Mouse (Mus musculus) liver, embryonic 12.5 days (tissue): ENCODE measurements around the gene Gstt1. TPM values are rescaled to one million over a fixed set of nuclear protein-coding genes. Genes with fewer than 3 reads are reported as not detected.
A peak's percentile ranks its signal among the peaks of the same experiment; 100 is the strongest.

Experiments used
- ATAC-seq: fragments of 200-750 bp; cut with Nextera tagmentation; 2 replicates; pipeline ENCODE4 v1.8.0; 2017; ENCODE audit warnings: moderate number of reproducible peaks, mild to moderate bottlenecking, moderate library complexity
- H3K27ac ChIP-seq: fragments of 300-500 bp; sonication (generic); 2 replicates; pipeline ENCODE4 v1.5.1; 2016; ENCODE audit warnings: mild to moderate bottlenecking
- H3K27me3 ChIP-seq: fragments of 300-500 bp; sonication (generic); replicated peaks from 2 replicates; pipeline ENCODE4 v1.6.1; 2016; ENCODE audit warnings: mild to moderate bottlenecking, moderate library complexity
- H3K36me3 ChIP-seq: fragments of 300-500 bp; sonication (generic); 2 replicates; pipeline ENCODE4 v1.6.1; 2016; ENCODE audit warnings: mild to moderate bottlenecking, moderate library complexity
- H3K4me1 ChIP-seq: fragments of 300-500 bp; sonication (generic); 2 replicates; pipeline ENCODE4 v1.6.1; 2016
- H3K4me2 ChIP-seq: fragments of 300-500 bp; sonication (generic); 2 replicates; pipeline ENCODE4 v1.6.1; 2016; ENCODE audit warnings: mild to moderate bottlenecking, moderate library complexity
- H3K4me3 ChIP-seq: fragments of 300-500 bp; sonication (generic); 2 replicates; pipeline ENCODE4 v1.5.1; 2016; ENCODE audit warnings: mild to moderate bottlenecking, moderate library complexity
- H3K9ac ChIP-seq: fragments of 300-500 bp; sonication (generic); 2 replicates; pipeline ENCODE4 v1.6.1; 2016; ENCODE audit warnings: mild to moderate bottlenecking, moderate library complexity
- H3K9me3 ChIP-seq: fragments of 300-500 bp; sonication (generic); replicated peaks from 2 replicates; pipeline ENCODE4 v1.6.1; 2016; ENCODE audit warnings: mild to moderate bottlenecking, moderate library complexity
- WGBS: fragments of 180-500 bp; shearing (Covaris S2); methylation state at CpG from one replicate; pipeline ENCODE4 v1.1.7; 2016; ENCODE audit not compliant: insufficient replicate concordance; 5-methylcytosine and 5-hydroxymethylcytosine counted together
- polyA plus RNA-seq: library from polyadenylated mRNA; unstranded; fragments of >200 nt; fragmentation: Nextera tagmentation; extraction: Ambion mirVana; gene quantifications from 2 replicates; pipeline ENCODE4 v1.2.1, GENCODE M21; 2016

The Gstt1 gene
- polyA plus RNA-seq, 1 experiment from 2014 or later: 38.4 TPM

DNA sequence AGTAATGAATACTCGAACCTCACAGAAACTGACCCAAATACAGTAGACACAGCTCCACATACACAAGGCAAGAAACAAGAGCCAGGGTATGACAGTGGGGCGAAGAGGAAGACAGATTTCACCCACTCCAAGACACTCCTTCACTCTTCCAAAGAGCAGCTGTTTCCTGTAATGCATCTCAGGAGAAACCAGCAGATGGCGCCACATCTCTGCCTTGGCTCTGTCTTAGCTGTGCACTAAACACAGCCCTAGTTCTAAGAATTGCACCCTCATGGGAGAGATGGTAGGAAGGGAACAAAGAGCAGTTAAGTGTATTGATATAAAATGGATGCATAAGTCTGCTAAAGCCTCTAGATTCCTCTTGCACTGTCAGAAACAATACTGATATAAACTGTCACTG is 54.4 kb downstream of the Gstt1 start:
- peak; percentile 75 for ATAC-seq
- Histone ChIP-seq H3K9ac (no peak overlapping the region), H3K27me3 (no peaks in the 10 kb centered on the region), H3K36me3 (peaks cover 99% of the 10 kb centered on the region), H3K4me3 (no peak overlapping the region), H3K4me1 (no peaks in the 10 kb centered on the region), H3K4me2 (no peak overlapping the region), H3K9me3 (no peaks in the 10 kb centered on the region), H3K27ac (no peak overlapping the region)
- 42% methylated on average over 3 of the region's 3 CpGs for WGBS

DNA sequence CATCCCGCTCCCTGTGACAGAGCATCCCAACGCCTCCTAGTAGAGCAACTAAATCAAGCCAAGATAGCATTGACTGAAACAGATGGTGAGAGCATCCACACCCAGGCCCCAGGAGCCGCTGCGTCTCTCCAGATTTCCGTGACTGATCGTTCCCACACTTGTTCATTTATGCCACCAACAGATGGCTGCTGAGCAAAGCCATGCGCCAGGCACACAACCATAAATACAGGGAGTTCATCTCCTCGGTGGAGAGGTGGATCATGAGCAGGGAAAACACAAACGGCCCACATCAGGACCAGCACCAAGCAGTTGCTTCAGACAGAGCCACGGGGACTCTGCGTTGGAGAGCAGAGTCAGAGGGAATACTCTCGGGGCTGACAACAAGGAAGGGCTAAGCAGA is 55.0 kb downstream of the Gstt1 start:
- whole genome bisulfite sequencing: 85% methylated on average over 12 of the region's 12 CpGs
- Histone ChIP-seq H3K9ac (no peak overlapping the region), H3K27ac (no peak overlapping the region), H3K36me3 (peaks cover 99% of the 10 kb centered on the region), H3K9me3 (no peaks in the 10 kb centered on the region), H3K4me3 (no peak overlapping the region), H3K27me3 (no peaks in the 10 kb centered on the region), H3K4me2 (no peak overlapping the region), H3K4me1 (no peaks in the 10 kb centered on the region)
- no peak for ATAC-seq

DNA sequence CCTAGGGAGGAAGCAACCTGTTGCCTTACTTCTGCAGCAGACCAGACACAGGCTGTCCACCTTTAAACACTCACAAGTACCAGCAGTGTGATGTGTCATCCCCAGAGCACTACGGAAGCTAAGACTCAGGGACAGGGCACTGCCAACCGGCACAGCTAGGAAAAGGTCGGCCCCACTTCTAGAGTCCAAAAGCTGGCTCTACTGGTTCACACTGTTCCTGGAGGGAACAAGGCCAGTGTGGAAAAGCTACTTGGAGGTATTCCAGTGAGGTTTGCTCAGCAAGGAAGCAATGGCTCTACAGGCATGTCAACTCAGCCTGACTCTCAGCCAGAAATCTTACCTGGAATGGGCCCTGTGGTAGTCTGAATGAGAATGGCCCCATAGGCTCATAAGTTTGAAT is 57.5 kb downstream of the Gstt1 start:
- peaks cover 98% of the 10 kb centered on the region for H3K36me3 ChIP-seq
- no peaks in the 10 kb centered on the region for H3K27me3 ChIP-seq
- no peaks in the 10 kb centered on the region for H3K9me3 ChIP-seq
- no peak overlapping the region for H3K9ac ChIP-seq
- no peak overlapping the region for H3K4me3 ChIP-seq
- no peak for ATAC-seq
- no peak overlapping the region for H3K27ac ChIP-seq
- no peak overlapping the region for H3K4me2 ChIP-seq
- no peaks in the 10 kb centered on the region for H3K4me1 ChIP-seq
- 91% methylated on average over 3 of the region's 3 CpGs for WGBS

Other genes with a start within 250 kb of the Gstt1 start
- gene Lrrc75b, start 238.3 kb downstream of the Gstt1 start, polyA plus RNA-seq: 0.11 and 0.12 TPM in 2 replicates
- 2.6 and 4.7 TPM in 2 replicates for gene Ggt1, start 237.0 kb downstream of the Gstt1 start, polyA plus RNA-seq
- gene Ggt5, start 209.2 kb downstream of the Gstt1 start, polyA plus RNA-seq: 0.21 and 0.41 TPM in 2 replicates
- gene Susd2, start 154.6 kb downstream of the Gstt1 start, polyA plus RNA-seq: 0.69 and 1.1 TPM in 2 replicates
- gene Cabin1, start 34.2 kb downstream of the Gstt1 start, polyA plus RNA-seq: 23.7 and 24.4 TPM in 2 replicates
- 163 and 171 TPM in 2 replicates for gene Ddt, start 25.2 kb downstream of the Gstt1 start, polyA plus RNA-seq
- gene Gm20441, start 17.6 kb downstream of the Gstt1 start, polyA plus RNA-seq: 0.19 TPM in 1 of 2 replicates, not detected in the other
- 5.9 and 6.7 TPM in 2 replicates for gene Gstt3, start 17.2 kb downstream of the Gstt1 start, polyA plus RNA-seq
- not detected in 2 replicates for gene Gstt4, start 24.0 kb upstream of the Gstt1 start, polyA plus RNA-seq
- gene Gstt2, start 38.8 kb upstream of the Gstt1 start, polyA plus RNA-seq: 32.8 and 33.9 TPM in 2 replicates
- 1,383 and 1,459 TPM in 2 replicates for gene Mif, start 61.7 kb upstream of the Gstt1 start, polyA plus RNA-seq
- 1.4 and 2.5 TPM in 2 replicates for gene Derl3, start 94.8 kb upstream of the Gstt1 start, polyA plus RNA-seq
- 99.1 and 109 TPM in 2 replicates for gene Smarcb1, start 123.0 kb upstream of the Gstt1 start, polyA plus RNA-seq
- 101 and 103 TPM in 2 replicates for gene Chchd10, start 134.5 kb upstream of the Gstt1 start, polyA plus RNA-seq
- 5.7 and 6.0 TPM in 2 replicates for gene Mmp11, start 137.9 kb upstream of the Gstt1 start, polyA plus RNA-seq
- 18.9 and 19.6 TPM in 2 replicates for gene Gm867, start 142.1 kb upstream of the Gstt1 start, polyA plus RNA-seq
- gene Vpreb3, start 144.5 kb upstream of the Gstt1 start, polyA plus RNA-seq: 0.27 and 0.98 TPM in 2 replicates
- gene Gm5134, start 155.9 kb upstream of the Gstt1 start, polyA plus RNA-seq: 0.06 and 0.07 TPM in 2 replicates
- 17.5 and 21.0 TPM in 2 replicates for gene Zfp280b, start 234.1 kb upstream of the Gstt1 start, polyA plus RNA-seq